Mouse (Mus musculus): ENCODE measurements at regions not wholly inside any gene's neighbourhood (a gene's known extent, or its start where the extent isn't known, plus 50 kb on each side); places are given as distances from the start of the nearest gene placed in this dataset.

- TF ChIP-seq CTCF (IDR thresholded peaks at IDR 0.05; ENCODE audit: low read depth, low read length) (no peak), TAL1 (conservative IDR thresholded peaks at IDR 0.05; ENCODE audit: low read depth, low read length) (no peak)
Measured at GRCm38 (mm10) chr11:71337428-71337827, 106.9 kb upstream of the Nlrp1b start.
